11 mouse cellular contexts compared by ENCODE assay signal in genomic region chr7:48930399-48930798, GRCm38 (mm10). TPM values are rescaled to one million over a fixed set of nuclear protein-coding genes. Genes with fewer than 3 reads are reported as not detected.
DNase-seq lines count a peak whose midpoint lies in the region; ATAC-seq and TF ChIP-seq lines count a peak whose summit lies in the region.
"Had no signal": no experiment of that assay in that cellular context is flagged by ENCODE, and none has a peak within 500 bp of the region (broad histone marks: within the 10 kb centered on the region; RNA-seq: fewer than 3 reads in every experiment).

No protein-coding gene starts in this region.

- H3K4me1 ChIP-seq in forebrain, postnatal 0 days (ENCODE audit: insufficient read depth): no peaks in the 10 kb centered on the region
- no peaks in the 10 kb centered on the region for H3K4me1 ChIP-seq in forebrain, embryonic 11.5 days (replicated peaks; ENCODE audit: control insufficient read depth, insufficient read depth, low read length)
- peaks cover 14% of the 10 kb centered on the region for H3K4me1 ChIP-seq in heart, embryonic 12.5 days (replicated peaks)

- 0 out of 2 replicates have a peak, but pooled peaks have one; percentile 34 for ATAC-seq in forebrain, postnatal 0 days
- ATAC-seq in forebrain, embryonic 11.5 days (replicated peaks; ENCODE audit: low FRiP score): no peak
- ATAC-seq in CD4-positive, CD25-positive, alpha-beta regulatory T cell, adult 4 months: no peak
- ATAC-seq in heart, embryonic 12.5 days (ENCODE audit: insufficient number of reproducible peaks, low FRiP score): no peak

- H3K4me3 ChIP-seq in forebrain, postnatal 0 days (ENCODE audit: low read depth, low read length): no peak overlapping the region
- no peak overlapping the region for H3K4me3 ChIP-seq in forebrain, embryonic 11.5 days (ENCODE audit: low read depth, low read length)
- no peak overlapping the region for H3K4me3 ChIP-seq in heart, embryonic 12.5 days
- H3K4me3 ChIP-seq: left cerebral cortex, adult 2 months had no signal

- DNase-seq in forebrain, postnatal 0 days: peak; percentile 46
- DNase-seq in forebrain, embryonic 11.5 days (ENCODE audit: low spot score): no peak
- DNase-seq in Muller cell, postnatal 12 days (ENCODE audit: inconsistent ontology term): peak; percentile 79
- DNase-seq in cerebellum, postnatal 14 days: peak; percentile 95 to 97
- peak; percentile 22 to 38 for DNase-seq in layer of hippocampus, adult 18-20 months (ENCODE audit: low spot score in 2 of 2)
- no peak for DNase-seq in spleen, postnatal 4 days (ENCODE audit: low spot score in 2 of 2)
- DNase-seq: lung, postnatal 36 days had no signal

- H3K36me3 ChIP-seq in forebrain, postnatal 0 days (ENCODE audit: insufficient read depth): no peaks in the 10 kb centered on the region
- no peaks in the 10 kb centered on the region for H3K36me3 ChIP-seq in forebrain, embryonic 11.5 days (ENCODE audit: control insufficient read depth, insufficient read depth, low read length)
- no peaks in the 10 kb centered on the region for H3K36me3 ChIP-seq in heart, embryonic 12.5 days

- 29% methylated on average over 5 of the region's 5 CpGs for WGBS in forebrain, postnatal 0 days
- 26% methylated on average over 5 of the region's 5 CpGs for WGBS in forebrain, embryonic 11.5 days
- WGBS in heart, embryonic 12.5 days: 58% methylated on average over 5 of the region's 5 CpGs

- H3K27ac ChIP-seq in forebrain, postnatal 0 days (ENCODE audit: low read depth, low read length): no peak overlapping the region
- no peak overlapping the region for H3K27ac ChIP-seq in forebrain, embryonic 11.5 days (ENCODE audit: low read depth, low read length)
- H3K27ac ChIP-seq in heart, embryonic 12.5 days (ENCODE audit: poor library complexity, severe bottlenecking): no peak overlapping the region
- H3K27ac ChIP-seq: left cerebral cortex, adult 2 months had no signal

- no peak for TF ChIP-seq CTCF in forebrain, postnatal 0 days (IDR thresholded peaks at IDR 0.05; ENCODE audit: low read depth)

- H3K9ac ChIP-seq in forebrain, postnatal 0 days: no peak overlapping the region
- H3K9ac ChIP-seq in forebrain, embryonic 11.5 days (ENCODE audit: low read length): no peak overlapping the region
- no peak overlapping the region for H3K9ac ChIP-seq in heart, embryonic 12.5 days

- no peaks in the 10 kb centered on the region; the same call in 1 of the 2 replicates for H3K27me3 ChIP-seq in forebrain, postnatal 0 days (ENCODE audit: insufficient read depth, low read length)
- H3K27me3 ChIP-seq in forebrain, embryonic 11.5 days (ENCODE audit: control insufficient read depth, insufficient read depth, low read length): peaks cover 9% of the 10 kb centered on the region
- H3K27me3 ChIP-seq in heart, embryonic 12.5 days (replicated peaks): no peaks in the 10 kb centered on the region

- H3K9me3 ChIP-seq in forebrain, postnatal 0 days (ENCODE audit: low read length): no peaks in the 10 kb centered on the region
- no peaks in the 10 kb centered on the region for H3K9me3 ChIP-seq in forebrain, embryonic 11.5 days (ENCODE audit: control insufficient read depth, low read length)
- H3K9me3 ChIP-seq in heart, embryonic 12.5 days (replicated peaks): no peaks in the 10 kb centered on the region

- H3K4me2 ChIP-seq in forebrain, postnatal 0 days (ENCODE audit: low read depth): no peak overlapping the region
- no peak overlapping the region for H3K4me2 ChIP-seq in forebrain, embryonic 11.5 days (ENCODE audit: low read depth, low read length, severe bottlenecking)
- H3K4me2 ChIP-seq in heart, embryonic 12.5 days: no peak overlapping the region
- H3K4me2 ChIP-seq: heart, embryonic 11.5 days had no signal

RNA-seq across cellular contexts. Expression of gene Nav2, which starts 21.9 kb away (rescaled TPM):
- 44.0 and 46.9 TPM in 2 replicates for total RNA-seq in forebrain, postnatal 0 days (2014; rRNA removed)
- polyA plus RNA-seq in forebrain, postnatal 0 days (2015; fragmentation: Nextera tagmentation; extraction: Ambion mirVana): 8.5 and 16.3 TPM in 2 replicates
- 6.9 and 7.2 TPM in 2 replicates for polyA plus RNA-seq in forebrain, embryonic 11.5 days (2014; fragmentation: Nextera tagmentation; extraction: Ambion mirVana)
- 10 to 100 TPM; 66.2 to 73.7 TPM for total RNA-seq in layer of hippocampus, adult 18-20 months (2021)
- 10 to 100 TPM; 30.6 to 45.1 TPM for polyA plus RNA-seq in CD4-positive, CD25-positive, alpha-beta regulatory T cell, adult 4 months (2017; shearing (Covaris generic))
- polyA plus RNA-seq in heart, embryonic 12.5 days (2016; fragmentation: Nextera tagmentation; extraction: Ambion mirVana): 28.1 and 34.6 TPM in 2 replicates

RNA-seq across cellular contexts. Expression of gene E2f8, which starts 49.0 kb away (rescaled TPM):
- total RNA-seq in forebrain, postnatal 0 days (2014; rRNA removed): 0.92 and 2.0 TPM in 2 replicates
- polyA plus RNA-seq in forebrain, postnatal 0 days (2015; fragmentation: Nextera tagmentation; extraction: Ambion mirVana): 1.0 and 1.1 TPM in 2 replicates
- 26.0 and 29.1 TPM in 2 replicates for polyA plus RNA-seq in forebrain, embryonic 11.5 days (2014; fragmentation: Nextera tagmentation; extraction: Ambion mirVana)
- total RNA-seq in layer of hippocampus, adult 18-20 months (2021): under 1 TPM in 1 of 2 experiments, not detected in 1; 0.18 TPM
- 1 to 10 TPM; 1.1 to 3.2 TPM for polyA plus RNA-seq in CD4-positive, CD25-positive, alpha-beta regulatory T cell, adult 4 months (2017; shearing (Covaris generic))
- 23.0 and 24.3 TPM in 2 replicates for polyA plus RNA-seq in heart, embryonic 12.5 days (2016; fragmentation: Nextera tagmentation; extraction: Ambion mirVana)

Comparison
In these comparisons a context has a peak if more than half of its experiments do, and no peak if none do; other contexts are left out.
1. DNase-seq: peak in forebrain, postnatal 0 days (single experiment), Muller cell, postnatal 12 days (single experiment), cerebellum, postnatal 14 days (2 of 2) and layer of hippocampus, adult 18-20 months (2 of 2); none in forebrain, embryonic 11.5 days (single experiment) and spleen, postnatal 4 days (0 of 2).